Mouse (Mus musculus): ENCODE data around the gene Amz2.
"Not testable (repeated sequence)": the region's sequence is repeated elsewhere in the genome, so short reads cannot be mapped to it uniquely, and the experiment has no call there.

Amz2 gene

DNA sequence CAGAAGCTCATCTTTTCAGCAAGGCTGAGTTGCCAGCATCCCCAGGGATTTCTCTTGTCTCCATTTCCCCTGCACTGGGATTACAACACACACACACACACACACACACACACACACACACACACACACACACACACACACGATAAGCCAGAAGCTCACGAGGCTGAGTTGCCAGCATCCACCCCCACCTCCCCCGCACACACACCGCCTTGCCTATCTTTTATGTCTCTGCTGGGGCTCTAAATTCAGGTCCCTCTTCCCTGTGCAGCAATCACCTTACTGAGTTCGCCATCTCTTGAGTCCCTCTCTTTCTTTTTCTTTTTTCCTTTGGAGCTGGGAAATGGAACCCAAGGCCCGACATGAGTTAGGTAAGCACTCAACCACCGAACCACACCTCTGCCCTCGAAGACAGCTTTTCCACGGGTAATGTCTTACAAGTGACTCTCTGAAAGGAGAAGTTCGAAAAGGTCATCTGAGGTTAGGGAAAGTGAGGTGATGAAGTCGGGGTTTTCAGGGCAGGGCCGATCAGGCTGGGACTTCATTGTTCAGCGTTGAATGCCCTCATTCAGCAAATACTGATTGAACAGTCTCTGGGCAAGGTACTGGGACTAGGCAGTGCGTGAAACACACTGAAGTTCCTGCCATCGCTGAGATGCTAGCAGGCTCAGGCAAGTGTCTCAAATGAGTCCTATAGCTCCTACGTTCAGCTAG lies 54.0 kb downstream of the Amz2 start:
- in situ Hi-C loops (cut with MboI; ENCODE audit: low pct_unique_long_range_greater_than_20kb in 1 of 2, low sequenced_read_pairs in 2 of 2, unreplicated experiment in 1 of 2): no loop called here

DNA sequence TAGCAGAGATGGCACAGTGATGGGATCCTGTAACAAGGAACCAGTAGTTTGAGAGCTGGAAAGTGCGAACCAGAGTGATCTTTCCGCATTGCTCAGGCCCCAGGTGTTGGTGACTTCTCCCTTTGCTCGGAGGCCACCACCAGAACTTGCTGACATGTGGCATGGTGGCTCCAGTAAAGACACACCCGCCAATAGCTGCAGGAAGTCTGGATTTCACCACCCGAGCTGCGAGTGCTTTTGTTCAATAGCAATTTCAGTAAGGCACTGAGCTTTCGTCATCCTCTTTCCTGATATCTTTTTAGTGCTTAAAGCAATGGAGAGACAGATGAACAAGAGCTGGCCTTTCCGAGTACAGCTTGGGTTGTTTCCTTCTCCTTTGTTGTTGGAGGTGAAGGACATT lies 54.7 kb downstream of the Amz2 start:
- in situ Hi-C loops (cut with MboI; ENCODE audit: low pct_unique_long_range_greater_than_20kb in 1 of 2, low sequenced_read_pairs in 2 of 2, unreplicated experiment in 1 of 2): no loop called here

DNA sequence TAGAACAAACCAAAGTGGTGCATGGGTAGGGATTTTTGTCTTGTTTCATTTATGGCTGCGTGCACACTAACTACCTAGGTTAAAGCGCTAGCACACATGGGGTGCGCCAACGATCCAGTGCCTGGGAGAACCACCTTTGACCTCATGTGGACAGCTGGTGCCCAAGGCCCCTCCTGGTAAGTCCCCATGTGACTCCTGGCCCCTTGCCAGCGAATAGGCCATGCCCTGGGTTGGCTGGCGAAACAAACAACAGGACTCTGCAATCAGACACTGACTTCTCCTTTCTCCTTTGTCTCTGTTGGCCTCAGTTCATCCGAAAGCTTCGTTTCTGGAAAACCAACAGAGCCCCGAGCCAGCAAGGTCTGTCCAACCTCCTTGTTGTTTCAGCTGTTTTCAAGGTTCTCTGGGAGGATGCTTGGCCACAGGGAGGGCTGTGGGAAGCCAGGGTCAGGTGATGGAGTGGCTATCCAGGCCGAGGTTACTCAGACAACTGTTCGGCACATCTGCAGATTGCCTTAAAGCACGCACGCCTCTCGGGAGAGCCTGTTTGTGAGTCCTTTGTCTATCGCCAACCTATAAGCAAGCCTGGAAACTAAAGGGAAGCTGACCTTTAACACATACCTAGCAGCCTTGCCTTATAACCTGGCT lies 59.8 kb downstream of the Amz2 start:
- in situ Hi-C loops (cut with MboI; ENCODE audit: low pct_unique_long_range_greater_than_20kb in 1 of 2, low sequenced_read_pairs in 2 of 2, unreplicated experiment in 1 of 2): no loop called here

DNA sequence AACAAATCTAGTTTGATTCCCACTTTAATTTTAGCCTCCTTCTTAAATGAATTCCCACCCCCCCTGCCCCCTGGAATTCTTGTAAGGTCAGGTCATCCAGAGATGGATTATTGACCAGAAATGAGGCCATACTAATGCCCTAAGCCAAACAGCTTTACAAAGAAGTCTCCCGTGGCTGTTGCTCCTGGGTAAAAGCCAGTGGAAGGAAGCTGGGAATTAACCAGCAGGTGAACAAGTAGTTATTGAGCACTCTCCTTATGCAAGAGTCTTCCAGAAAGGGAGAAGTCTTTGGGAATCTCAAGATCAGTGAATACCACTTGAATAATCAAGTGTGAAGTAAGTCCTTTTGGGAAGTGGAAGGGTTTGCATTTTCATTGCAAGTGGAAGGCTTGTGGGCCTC lies 61.4 kb downstream of the Amz2 start:
- in situ Hi-C loops (cut with MboI; ENCODE audit: low pct_unique_long_range_greater_than_20kb in 1 of 2, low sequenced_read_pairs in 2 of 2, unreplicated experiment in 1 of 2): no loop called here

DNA sequence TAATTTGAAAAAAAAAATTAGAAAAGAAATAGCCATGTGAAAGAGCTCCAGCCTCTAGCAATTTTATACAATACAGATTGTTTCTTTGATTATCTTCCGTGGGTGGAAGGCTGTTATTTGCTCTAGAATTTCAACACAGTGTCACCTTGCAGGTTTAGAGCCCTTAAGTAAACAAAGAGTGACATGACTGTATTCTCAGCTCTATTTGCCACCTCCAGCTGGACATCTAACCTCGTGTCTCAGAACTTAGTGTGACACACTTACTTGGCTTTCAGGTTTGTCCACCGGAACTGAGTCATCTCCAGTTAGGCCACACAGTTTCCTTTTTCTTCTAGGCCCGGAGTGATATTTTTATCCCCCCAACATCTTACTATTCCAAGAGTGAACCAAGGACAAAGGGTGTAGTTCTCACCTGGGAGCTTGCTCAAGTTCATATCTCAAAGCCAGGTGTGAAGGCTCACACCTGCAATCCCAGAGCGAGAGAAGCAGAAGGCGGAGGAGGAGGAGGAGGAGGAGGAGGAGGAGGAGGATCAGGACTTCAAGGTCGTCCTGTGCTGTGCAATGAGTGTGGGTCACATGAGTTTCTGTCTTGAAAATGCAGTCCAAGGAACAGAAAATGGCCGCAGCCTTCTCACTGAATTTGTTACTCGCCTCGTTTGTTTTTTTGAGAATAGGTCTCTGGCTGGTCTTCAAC lies 62.4 kb downstream of the Amz2 start:
- in situ Hi-C loops (cut with MboI; ENCODE audit: low pct_unique_long_range_greater_than_20kb in 1 of 2, low sequenced_read_pairs in 2 of 2, unreplicated experiment in 1 of 2): no loop called here

DNA sequence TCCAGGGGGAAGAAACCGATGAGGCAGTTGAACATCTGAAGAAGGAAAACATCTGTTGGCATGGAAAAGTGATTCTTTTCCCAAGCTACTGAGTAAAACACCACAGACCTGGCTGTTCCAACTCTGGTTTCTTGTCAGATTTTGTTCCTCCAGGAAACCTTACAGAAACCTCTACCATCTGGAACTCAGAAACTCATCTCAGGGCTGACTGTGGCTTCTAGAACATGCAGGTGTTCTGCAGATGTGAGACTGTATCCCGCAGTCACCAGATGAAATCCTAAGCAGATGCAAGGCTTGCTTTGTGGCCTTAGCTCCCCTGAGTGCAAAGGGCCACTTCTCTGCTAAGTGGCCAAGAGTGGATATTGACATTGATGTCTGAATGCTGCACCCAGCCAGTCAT lies 64.0 kb downstream of the Amz2 start:
- in situ Hi-C loops (cut with MboI; ENCODE audit: low pct_unique_long_range_greater_than_20kb in 1 of 2, low sequenced_read_pairs in 2 of 2, unreplicated experiment in 1 of 2): no loop called here

DNA sequence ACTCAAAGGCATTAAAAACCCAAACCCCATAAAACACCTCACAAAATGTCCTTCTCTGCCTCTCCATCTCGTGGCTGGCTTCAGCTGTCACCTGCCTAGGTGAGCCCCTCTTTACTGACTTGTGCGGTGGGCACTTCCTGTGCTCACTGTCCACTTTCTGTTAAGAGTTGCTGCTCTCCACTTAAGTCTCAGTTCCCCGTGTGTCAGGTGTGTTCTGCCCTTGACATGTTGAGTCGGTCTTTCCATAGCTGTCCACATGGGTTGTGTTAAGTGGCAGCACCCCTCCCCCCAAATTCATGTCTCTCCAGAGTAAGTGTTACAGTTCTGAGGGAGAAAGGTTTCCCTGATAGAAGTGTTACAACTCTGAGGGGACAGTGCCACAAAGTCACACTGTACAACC lies 66.1 kb downstream of the Amz2 start:
- in situ Hi-C loops (cut with MboI; ENCODE audit: low pct_unique_long_range_greater_than_20kb in 1 of 2, low sequenced_read_pairs in 2 of 2, unreplicated experiment in 1 of 2): no loop called here

DNA sequence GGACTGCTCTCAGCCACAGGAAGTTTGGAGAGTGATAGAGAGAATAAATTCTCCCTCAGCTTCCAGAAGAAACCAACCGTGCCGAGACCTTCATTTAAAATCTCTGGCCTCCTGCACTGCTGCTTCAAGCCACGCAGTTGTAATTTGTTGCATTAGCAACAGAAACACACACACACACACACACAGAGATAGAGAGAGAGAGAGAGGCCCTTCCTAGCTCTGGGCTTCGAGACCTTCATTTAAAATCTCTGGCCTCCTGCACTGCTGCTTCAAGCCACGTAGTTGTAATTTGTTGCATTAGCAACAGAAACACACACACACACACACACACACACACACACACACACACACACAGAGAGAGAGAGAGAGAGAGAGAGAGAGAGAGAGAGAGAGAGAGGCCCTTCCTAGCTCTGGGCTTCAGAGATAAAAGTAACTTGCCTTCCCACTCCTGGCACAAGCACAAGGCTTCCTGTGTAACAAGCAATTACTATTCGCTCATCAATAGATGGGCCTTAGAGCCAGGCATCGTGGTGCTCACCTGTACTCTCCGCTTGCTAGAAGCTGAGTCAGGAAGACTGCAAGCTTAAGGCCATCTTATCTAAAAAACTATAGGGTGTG lies 67.2 kb downstream of the Amz2 start:
- in situ Hi-C loops (cut with MboI; ENCODE audit: low pct_unique_long_range_greater_than_20kb in 1 of 2, low sequenced_read_pairs in 2 of 2, unreplicated experiment in 1 of 2): not testable (repeated sequence)

DNA sequence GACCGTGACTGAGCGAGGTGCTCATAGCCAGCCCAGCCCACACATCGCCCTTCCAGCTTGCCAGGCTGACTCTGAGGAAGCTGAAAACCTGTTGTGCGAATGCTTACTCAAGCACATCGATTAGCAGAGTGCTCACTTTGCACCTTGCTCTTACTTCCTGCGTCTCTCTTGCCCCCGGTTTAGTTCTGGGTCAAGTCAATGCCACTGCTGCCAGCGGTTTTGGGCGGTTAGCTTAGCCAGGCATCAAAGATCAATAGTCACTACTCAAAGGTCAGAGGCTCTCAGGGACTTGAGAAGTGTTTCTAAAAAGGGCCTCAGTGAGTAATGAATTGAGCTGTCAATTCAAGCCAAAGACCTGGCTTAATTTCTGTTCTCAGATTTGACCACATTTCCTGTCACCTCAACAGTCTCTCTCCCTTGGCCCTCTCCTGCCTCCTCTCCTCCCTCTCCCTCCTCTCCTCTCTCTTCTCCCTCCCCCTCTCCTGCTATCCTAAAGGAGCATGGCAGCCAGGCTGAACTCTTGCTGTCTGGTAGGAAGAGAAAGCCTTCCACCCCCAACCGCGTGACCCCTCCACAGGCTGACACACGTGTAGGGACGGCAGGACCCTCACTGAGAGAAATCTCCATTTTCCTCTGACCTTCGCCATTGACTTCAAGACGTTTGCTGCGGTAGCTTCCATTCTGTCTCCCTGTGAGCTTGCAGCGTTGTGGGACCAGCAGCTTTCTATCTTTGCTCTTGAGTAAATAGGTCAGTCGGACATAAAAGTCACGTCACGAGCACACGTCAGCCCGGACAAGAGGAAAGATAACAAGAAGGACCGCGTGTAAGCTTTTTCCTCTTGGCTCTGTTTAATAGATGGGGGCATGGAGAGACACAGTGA lies 69.4 kb downstream of the Amz2 start:
- in situ Hi-C loops (cut with MboI; ENCODE audit: low pct_unique_long_range_greater_than_20kb in 1 of 2, low sequenced_read_pairs in 2 of 2, unreplicated experiment in 1 of 2): no loop called here

DNA sequence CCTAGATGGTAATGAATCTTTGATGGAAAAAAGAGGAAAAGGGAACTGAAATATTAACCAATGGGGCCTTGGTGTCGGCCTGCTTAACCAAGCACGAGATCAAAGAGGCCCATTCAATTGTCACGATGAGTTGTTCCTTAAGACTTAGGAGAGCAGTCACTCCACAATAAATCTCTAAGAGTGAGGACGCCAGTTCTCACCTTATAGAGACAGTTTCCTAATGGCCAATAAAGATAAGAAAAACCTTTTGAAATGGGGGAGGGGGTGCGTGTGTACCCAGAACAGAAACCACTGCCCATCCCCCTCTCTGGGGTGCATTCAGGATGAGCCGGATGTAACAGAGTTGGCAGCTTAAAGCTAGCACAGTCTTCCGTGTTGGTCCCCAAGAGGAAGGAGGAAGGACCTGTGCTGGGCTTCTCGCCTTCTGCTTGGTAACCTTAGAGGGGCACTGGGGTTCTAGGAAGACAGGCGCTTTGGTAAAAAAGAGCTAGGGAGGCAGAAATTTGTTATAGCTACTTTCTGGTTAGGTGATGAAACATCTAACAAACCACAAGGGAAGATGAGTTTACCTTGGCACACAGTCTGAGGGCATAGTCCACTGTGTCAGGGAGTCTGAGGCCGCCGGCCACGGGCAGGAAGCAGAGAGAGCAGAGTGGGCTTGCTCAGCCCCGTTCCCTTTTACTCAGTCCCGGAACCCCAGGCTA lies 70.2 kb downstream of the Amz2 start:
- in situ Hi-C loops (cut with MboI; ENCODE audit: low pct_unique_long_range_greater_than_20kb in 1 of 2, low sequenced_read_pairs in 2 of 2, unreplicated experiment in 1 of 2): no loop called here

DNA sequence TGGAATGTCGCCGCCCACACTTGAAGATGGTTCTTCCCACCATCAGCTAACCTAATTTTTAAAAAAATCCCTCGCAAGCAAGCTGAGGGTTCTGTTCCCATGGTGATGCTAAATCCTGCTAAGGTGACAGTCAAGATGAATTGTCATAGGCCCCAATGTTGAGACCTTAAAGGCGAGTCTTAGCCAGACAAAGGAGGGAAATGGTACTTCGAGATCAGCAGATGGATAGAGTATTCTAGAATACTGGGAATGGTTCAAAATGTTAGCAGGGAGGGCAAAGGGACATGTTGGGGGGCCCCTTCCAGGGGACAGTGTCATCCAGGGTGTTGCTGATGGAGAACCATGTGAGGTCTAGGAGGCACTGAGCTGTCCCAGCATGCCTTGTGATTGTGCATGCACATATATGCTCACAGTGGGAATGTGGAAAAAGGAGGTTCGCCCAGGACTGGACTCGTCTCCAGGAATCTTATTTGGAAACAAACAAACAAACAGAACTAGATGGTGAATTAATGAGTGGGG lies 70.8 kb downstream of the Amz2 start:
- in situ Hi-C loops (cut with MboI; ENCODE audit: low pct_unique_long_range_greater_than_20kb in 1 of 2, low sequenced_read_pairs in 2 of 2, unreplicated experiment in 1 of 2): no loop called here

DNA sequence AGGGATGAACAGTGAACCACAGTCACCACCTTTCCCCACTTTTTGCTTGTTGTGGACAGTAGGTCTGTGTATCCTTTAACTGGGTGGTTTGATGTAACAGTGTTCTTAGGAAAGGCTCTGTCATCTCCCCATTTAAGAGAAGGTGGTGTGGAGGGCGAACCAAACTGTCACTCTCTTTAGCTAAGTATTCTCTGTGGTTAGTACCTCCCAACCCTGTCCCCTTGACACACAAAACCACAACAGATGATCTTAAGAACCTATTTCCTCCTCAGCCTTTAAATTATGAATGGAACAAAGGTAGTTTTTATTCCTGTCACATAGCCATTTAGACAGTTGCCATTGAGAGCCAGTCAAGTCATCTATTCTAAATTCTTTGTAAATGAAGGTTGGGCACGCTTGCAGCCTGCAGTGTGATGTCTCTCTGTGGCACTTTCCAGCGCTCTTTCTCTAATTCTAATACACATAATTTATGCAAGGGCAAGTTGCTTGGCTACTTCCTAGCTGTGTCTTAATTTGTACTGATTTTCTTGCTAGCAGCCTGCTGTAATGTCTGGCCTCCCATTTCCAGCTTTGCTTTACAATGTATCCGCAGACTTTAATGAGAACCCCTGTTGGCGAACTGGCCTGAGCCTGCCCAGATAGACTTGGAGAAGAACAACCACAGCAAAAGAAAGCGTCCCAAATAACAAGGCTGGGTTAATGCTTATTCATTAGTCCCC lies 71.4 kb downstream of the Amz2 start:
- in situ Hi-C loops (cut with MboI; ENCODE audit: low pct_unique_long_range_greater_than_20kb in 1 of 2, low sequenced_read_pairs in 2 of 2, unreplicated experiment in 1 of 2): no loop called here

DNA sequence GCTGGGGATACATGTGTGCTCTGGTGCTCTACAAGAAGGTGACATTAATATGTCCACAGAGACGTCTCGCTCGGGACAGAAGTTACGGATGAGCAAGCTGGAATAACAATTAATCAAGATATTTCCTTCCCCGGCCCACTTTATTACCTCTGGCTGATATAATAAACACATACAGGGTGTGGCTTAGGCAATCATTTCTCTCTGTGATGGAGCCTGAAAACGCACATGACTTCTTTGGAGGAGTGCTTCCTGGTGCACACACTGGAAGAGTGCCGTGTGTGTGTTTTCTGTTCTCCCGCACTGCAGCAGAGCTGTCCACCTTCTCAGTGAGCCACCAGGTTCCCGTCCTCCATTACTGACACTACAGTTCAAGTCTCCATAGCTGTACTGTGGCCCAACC lies 72.2 kb downstream of the Amz2 start:
- in situ Hi-C loops (cut with MboI; ENCODE audit: low pct_unique_long_range_greater_than_20kb in 1 of 2, low sequenced_read_pairs in 2 of 2, unreplicated experiment in 1 of 2): no loop called here

DNA sequence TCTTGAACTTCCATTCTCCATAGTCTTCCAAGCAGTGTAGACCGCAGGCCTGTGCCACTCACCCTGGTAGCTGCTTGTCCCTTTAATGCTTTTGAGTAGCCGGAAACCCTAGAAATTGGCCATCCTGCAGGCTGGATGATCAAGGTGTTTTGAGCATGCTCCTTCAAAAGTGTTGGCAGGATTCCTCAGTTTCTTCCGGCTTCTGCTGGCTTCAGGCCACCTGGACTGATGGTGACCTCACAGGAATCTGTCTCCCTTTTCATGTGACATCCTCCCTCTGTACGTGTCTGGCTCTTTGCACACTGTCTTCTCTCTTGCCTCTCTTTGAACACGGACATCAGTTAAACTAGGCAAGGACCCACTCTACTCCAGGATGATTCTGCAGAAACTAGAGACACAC lies 74.5 kb downstream of the Amz2 start:
- in situ Hi-C loops (cut with MboI; ENCODE audit: low pct_unique_long_range_greater_than_20kb in 1 of 2, low sequenced_read_pairs in 2 of 2, unreplicated experiment in 1 of 2): no loop called here
